Mouse (Mus musculus): ENCODE measurements around the gene Hoxa9.
A peak's percentile ranks its signal among the peaks of the same experiment; 100 is the strongest.

Gene Hoxa9

DNA sequence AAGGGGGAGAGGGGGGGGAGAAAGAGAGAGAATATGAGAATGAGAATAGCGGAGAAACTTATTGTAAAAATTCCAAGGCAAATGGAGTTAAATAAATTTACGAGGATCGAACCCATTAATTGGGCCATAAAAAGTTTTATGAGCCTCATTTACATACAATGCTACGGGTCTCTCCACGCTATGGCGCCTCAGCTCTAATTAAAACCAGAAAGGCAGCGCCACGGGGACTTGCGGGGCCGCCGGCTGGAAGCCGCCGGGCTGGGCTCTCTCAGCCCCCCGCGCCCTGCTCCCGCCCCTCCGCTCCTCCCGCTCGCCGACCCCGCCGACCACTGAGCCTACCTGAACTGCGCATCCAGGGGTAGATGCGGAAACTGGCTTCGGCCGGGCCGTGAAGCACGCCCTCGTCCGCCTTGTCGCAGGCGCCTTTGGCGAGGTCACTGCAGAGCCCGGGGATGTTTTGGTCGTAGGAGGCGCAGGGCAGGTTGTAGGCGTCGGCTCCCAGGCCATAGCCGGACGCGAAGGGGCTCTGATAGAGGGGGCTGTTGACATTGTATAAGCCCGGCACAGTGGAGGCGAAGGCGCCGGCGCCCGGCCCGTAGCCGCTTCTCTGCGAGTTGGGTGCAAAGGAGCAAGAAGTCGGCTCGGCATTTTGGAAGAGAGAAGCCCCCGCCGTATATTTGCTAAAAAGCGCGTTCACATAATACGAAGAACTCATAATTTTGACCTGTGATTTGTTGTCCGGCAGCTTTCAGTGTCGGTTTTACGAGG lies 14.0 kb downstream of the Hoxa9 start:
- peak; percentile 8 for DNase-seq (ENCODE audit: low spot score)

- peak; percentile 8 for DNase-seq (ENCODE audit: low spot score)
Measured at GRCm38 (mm10) chr6:52215771-52216535, 14.9 kb downstream of the Hoxa9 start.

GRCm38 (mm10) chr6:52215070-52215469 lies 15.8 kb downstream of the Hoxa9 start:
- no peak for DNase-seq (ENCODE audit: low spot score)

DNA sequence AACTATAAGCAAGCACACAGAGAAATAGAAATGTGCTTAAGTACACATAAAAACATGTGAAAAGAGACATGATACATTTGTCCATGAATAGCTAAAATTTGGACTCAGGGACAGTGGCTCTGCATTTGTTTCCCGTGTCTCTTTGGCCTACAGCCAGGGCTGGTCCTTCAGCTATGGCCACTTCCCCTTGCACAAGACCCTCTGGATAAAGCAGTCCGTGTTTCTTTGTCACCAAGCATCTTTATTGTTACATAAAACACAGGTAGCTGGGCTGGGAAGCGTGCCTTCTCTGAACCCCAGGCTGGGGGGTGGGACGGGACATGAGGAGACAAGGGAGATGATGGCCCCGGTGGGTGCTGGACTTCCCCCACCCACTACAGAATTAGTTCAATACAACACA lies 16.6 kb downstream of the Hoxa9 start:
- no peak for DNase-seq (ENCODE audit: low spot score)

- DNase-seq (ENCODE audit: low spot score) = no peak
Measured at GRCm38 (mm10) chr6:52213119-52213986, 17.5 kb downstream of the Hoxa9 start, which contains the start of the genes Hoxa3 and Gm28308. TSS of gene Hoxa3 (minus strand) at chr6:52213336. TSS of gene Gm28308 (minus strand) at chr6:52213339.

DNA sequence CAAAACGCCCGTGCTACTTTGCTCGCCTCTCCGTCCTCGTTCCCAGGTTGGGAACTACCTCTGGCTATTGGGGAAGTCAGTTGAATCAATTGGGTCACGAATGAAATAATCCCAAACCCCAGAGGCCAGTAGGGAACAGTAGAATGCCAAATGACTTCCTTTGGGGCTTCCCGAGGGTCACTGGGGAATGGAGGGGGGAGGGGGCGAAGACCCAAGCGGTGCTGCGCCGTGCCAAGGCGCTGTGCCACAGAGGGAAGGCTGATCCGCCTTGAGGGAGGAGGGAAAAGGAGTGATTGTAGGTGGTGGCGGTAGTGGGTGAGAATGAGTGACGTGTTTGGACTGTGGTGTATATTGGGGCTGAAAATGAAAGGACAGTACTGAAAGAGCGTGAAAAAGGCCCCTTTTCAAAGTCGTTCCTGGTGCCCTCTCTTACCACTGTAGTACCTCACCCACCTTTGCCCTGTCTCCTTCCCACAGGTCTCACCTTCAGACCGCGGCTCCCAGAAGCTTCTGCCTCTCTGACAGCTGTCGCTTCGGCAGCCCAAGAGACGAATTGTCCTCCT lies 18.3 kb downstream of the Hoxa9 start:
- no peak for DNase-seq (ENCODE audit: low spot score)

DNA sequence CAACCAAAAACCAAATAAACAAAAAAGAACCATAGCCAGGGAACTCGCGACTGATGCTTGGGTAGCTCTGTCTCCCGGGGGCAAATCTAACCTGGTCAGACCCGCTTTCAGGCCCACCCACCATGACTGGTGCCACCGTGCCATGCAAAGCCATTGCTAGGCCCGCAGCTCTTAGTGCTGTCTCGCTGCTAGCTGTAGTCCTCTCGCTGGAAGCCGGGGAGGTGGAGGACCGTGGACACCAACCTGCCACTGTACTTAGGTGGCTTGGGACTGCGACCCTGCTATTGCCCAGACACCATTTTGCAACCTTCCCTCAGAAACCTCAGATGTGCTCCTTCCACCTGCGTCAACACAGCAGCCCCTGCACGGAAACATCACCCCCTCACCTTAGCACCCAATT lies 18.9 kb downstream of the Hoxa9 start:
- DNase-seq (ENCODE audit: low spot score) = no peak

DNA sequence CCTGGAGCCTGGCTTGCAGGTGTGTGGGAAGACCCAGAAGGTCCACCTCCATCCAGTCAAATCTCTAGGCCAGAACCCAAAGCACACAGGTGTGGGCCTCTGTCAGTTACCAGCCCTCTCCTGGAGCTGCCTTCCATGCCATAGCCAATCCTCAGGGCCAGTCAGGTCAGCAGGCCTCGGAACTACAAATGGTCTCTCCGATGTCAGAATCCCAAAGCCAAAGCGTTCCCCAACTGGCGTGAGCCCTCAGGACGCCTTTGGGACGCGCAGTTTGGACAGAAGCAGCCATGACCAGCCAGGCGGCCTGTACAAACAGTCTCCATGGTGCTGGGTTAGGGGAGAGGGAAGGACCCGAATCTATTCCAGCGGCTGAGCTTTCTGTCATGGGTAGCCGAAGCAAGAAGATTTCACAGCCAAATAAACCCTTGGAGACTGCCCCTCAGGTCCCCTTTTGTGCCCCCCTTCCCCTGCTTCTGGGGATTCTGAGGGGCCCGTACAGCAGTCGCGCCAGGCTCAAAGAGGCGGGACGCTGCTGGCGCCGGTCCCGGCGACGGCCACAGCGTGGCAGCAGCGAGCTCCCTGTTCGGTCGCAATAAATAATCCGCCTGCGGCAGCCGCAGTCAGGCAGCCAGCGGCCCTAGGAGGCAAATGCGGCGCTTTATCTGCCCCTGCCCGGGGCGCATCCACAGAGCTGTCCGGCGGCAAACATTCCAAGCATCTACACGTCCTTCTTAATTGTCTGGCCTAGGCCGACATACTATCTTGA lies 19.5 kb downstream of the Hoxa9 start:
- no peak for DNase-seq (ENCODE audit: low spot score)

- no peak for DNase-seq (ENCODE audit: low spot score)
Measured at GRCm38 (mm10) chr6:52209685-52210046, 21.2 kb downstream of the Hoxa9 start.

DNA sequence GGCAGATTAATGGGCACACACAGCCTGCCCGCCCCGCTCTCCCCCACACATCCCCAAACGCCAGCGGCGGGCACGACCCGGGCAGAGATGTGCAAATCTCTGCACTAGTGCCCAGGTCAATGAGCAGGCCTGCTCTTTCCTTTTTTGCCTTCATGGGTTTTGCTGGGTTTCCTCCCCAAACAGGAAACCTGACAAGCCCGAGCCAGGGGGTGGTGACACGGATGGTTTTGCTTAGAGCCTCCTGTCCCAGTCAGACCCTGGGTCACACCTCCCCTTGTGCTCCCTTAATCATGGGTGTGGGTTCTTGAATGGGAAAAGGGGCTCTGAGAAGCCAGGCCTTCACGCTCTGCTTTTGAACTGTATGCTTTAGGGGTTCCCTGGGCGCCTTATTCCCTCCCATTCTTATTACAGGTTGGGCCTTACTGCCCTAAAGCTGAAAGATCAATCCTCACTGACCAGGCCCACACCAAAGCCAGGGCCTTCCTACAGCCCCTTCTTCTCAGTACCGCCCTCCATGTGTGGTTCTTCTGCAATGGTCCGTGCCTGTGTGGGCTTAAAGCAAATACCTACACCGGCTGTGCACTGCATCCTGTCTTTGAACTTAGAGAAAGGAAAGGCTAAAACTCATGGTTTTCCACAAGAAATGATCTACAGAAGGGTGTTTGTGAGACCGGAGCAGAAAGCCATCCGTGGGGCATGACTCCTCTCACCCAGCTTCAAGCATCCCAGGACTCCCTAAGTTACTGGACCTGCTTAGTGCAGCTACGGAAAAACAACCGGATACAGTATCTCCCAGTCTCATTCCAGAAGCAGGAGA lies 21.8 kb downstream of the Hoxa9 start:
- DNase-seq (ENCODE audit: low spot score) = no peak

- DNase-seq (ENCODE audit: low spot score) = no peak
Measured at GRCm38 (mm10) chr6:52208072-52208867, 22.6 kb downstream of the Hoxa9 start, which contains the start of gene Hoxa6. TSS of gene Hoxa6 (minus strand) at chr6:52208722.

DNA sequence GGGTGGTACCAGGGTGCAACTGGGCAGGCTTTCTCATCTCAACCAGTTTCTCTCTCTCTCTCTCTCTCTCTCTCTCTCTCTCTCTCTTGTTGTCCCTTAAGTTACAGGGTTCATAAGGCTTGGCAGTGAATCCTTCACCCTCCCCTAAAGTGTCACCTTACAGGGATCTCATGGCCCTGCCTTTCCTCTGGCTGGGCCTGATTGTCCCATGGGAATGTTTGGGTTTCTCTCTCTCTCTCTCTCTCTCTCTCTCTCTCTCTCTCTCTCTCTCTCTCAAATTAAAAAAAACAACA lies 23.3 kb downstream of the Hoxa9 start:
- no peak for DNase-seq (ENCODE audit: low spot score)

GRCm38 (mm10) chr6:52206882-52207683 lies 23.8 kb downstream of the Hoxa9 start:
- no peak for DNase-seq (ENCODE audit: low spot score)

- DNase-seq (ENCODE audit: low spot score) = no peak
Measured at GRCm38 (mm10) chr6:52205638-52206621, 25.0 kb downstream of the Hoxa9 start.

DNA sequence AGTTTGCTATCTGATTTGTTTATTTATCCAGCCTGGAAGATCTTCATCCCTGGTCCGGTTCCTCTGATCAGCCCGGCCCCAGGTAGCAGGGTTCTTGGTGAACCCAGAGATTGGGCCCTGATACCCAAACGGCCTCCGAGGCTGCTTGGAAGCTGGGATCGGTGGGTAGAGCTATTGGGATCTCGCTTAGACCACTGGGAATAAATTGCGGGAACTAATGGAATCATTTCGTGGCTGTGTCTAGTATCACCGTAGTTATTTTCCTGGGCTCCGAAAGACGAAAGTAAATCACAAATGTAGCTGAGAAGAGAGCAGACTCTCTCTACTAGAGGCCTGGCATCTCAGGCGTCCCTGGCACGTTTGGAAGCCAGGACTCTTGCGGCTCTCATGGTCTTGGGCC lies 25.7 kb downstream of the Hoxa9 start:
- DNase-seq (ENCODE audit: low spot score) = no peak

DNA sequence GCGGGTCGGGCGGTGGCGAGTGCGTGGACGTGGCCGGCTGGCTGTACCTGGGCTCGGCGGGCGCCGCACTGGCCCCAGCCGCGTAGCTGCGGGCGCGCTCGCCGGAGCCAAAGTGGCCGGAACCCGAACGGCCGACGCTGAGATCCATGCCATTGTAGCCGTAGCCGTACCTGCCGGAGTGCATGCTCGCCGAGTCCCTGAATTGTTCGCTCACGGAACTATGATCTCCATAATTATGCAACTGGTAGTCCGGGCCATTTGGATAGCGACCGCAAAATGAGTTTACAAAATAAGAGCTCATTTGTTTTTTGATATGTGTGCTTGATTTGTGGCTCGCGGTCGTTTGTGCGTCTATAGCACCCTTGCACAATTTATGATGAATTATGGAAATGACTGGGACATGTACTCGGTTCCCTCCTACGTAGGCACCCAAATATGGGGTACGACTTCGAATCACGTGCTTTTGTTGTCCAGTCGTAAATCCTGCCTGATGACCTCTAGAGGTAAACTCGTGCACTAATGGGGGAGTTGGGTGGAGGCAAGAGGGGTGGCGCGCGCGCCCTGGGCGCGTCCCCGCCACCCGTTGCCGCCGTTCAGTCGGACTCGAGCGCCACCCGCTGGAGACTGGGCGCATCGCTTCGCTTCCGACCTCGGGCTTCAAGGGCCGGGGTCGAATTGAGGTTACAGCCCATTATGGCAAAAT lies 26.7 kb downstream of the Hoxa9 start, which contains the start of gene Hoxa5:
TSS of gene Hoxa5 (minus strand) at position 538 of the 703 bp plus-strand sequence.
- DNase-seq (ENCODE audit: low spot score) = no peak
